Mouse (Mus musculus) T-cell, adult 2 months (primary cell): ENCODE measurements at regions not wholly inside any gene's neighbourhood (a gene's known extent, or its start where the extent isn't known, plus 50 kb on each side); places are given as distances from the start of the nearest gene placed in this dataset.

Experiments used
- DNase-seq: peaks from one replicate; pipeline ENCODE4 v3.0.0; 2022; ENCODE audit warnings: low spot score

GRCm38 (mm10) chr14:99614748-99615147, 316.3 kb downstream of the Klf5 start:
- no peak for DNase-seq

DNA sequence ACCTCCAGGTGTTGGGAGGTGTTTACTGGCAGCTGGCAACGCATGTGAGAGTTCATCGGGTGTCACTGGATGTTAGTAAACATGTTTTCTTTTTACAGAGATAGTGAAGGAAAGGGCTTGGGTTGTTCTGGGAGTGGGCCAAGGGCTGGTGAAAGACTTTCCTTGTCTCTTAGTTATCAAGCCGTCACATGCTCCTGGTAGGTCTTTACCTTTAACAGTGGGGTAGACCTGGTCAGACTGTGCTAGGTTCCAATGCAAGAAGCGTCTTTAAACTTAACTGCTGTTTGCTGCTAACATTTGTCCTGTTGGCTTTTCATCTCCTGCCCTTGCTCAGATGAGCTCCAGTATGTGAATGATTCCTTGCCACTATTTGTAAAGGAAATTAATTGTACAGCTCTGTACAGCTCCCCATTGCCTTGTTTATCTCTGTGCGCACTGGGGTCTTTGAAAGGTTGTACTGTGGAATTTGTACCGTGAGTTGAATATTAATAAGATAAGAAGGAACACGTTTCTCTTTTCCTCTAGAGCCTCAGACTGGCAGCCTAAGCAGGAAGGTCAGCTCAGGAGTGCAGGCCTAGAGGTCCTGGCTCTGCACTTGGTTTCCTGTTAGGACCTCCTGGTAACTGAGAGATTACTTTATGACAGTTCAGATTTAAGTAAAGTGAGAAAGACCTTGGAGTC, 318.3 kb downstream of the Klf5 start:
- DNase-seq = no peak

- DNase-seq = no peak
Measured at GRCm38 (mm10) chr14:99617374-99617773, 318.9 kb downstream of the Klf5 start.

DNA sequence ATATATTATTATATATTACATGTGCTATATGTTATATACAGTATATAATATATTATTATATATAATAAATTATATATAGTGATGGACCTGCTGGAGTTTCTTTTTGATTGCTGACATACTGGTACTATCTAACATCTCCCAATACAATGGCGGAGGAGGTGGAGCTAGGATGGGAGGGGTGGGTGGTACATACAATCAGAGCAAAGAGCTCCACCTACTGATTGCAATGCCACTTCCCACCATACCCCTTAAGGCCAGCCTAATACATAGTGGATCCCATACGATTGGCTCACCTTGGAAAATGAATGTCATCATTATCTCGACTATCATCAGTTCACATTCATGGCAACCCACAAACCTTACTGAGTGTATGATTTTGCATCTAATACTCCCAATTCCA, 323.0 kb downstream of the Klf5 start:
- no peak for DNase-seq

DNA sequence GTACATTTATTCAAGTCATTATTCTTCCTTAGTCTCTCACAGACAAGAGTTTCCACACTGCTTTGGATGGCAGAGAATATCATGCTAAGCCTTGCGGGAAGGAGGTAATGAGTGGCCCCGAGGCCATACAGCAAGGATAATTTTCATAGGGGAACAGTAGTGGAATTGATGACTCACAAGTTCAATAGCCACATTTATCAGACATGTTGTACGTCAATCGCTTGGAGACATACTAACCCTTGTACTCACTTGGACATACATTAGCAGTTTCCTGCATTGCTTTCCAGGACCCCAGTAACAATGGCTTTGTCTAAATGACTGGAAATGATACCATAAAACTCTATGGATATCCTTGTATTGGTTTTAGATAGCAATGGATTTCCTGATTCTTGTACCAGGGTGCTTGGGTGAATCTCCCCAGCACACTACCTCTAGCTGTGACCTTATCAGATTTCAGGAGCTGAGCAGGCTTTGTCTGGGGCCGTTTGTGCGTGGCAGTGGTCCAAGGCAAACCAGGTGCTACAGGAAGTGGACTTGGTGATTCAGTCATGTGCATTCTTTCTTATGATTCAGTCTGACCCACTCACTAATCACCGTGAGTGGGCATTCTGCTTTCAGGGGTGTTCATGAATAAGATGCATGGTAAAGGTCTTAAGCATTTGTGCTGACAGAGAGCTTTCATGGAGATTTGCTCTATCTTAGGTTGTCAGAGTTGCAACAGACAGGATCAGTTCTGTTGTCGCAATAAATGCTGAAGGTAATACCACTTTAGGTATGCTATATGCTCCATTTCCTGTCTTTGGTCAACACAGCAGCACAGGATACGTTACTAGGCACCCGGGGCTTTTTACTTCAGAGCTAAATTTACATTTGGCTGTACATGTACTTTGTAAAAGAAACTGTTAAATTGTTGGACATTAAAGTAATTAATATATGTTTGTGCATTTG, 326.2 kb downstream of the Klf5 start:
- DNase-seq = no peak

- DNase-seq = no peak
Measured at GRCm38 (mm10) chr14:99627615-99628014, 329.1 kb downstream of the Klf5 start.

- DNase-seq = no peak
Measured at GRCm38 (mm10) chr14:99631092-99631491, 332.6 kb downstream of the Klf5 start.

GRCm38 (mm10) chr14:99632444-99632843, 334.0 kb downstream of the Klf5 start:
- DNase-seq = no peak

- no peak for DNase-seq
Measured at GRCm38 (mm10) chr14:99635556-99636150, 337.2 kb downstream of the Klf5 start.

DNA sequence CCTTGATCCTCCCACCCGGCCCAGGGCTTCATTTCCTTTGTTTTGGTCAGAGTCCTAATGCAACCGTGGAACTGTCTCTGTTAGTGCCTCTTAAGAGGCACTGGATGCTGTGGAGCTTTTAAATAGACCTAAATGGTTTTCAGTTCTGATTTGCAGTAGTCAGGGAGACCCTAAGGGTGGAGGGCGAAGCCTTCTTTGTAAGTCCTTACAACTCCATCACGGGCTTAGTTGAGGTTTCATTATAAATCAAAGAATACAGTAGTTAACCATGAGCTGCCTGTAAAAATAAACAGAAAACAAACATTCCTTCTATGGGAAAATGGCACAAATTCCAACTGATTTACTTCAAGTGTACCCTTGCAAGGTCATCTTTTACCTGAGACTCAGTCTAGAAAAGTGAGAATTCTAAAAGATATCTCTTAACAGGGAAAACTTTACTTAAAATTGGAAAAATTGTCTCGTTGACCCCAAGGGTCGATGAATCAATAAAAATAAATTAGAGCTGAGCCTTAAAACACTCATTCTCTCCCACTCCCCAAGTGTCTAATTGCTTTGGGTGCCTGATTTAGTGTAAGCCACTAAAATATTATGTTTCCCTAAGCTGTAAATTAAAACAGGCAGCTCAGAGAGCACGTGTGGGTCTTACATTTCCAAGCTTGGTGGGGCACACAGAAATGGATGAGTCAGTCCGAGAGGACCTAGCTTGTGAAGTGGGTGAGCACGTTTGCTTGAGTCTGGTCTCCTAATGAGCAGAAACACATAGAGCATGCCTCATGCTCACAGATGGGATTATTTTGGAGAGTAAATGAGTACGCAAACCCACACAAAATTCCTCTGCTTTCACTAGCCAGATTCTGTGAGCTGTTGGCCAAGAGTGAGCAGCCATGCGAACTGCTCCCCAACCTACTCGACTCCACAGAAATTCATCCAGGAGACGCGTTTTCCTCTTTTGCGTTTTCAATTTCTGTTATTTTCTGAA, 343.3 kb downstream of the Klf5 start:
- DNase-seq = no peak

DNA sequence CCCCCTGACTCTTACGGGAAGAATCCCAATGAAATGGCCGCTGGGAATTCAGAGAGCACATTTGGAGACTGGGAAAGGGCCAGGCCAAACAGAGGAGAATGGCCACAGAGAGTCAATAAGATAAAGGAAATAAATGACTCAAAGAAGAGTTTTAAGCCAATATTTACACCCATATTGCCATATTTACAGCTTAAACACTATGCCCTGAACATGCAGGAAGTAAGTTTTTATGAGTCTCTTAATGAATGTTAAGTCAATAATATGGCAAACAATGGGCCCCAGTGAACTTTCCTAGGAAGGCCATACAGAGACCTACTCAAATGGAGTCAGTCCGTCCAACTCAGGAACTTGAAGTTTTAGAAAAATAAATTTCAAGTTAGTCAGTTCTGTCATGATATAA, 347.8 kb downstream of the Klf5 start:
- DNase-seq = no peak

- no peak for DNase-seq
Measured at GRCm38 (mm10) chr14:99674399-99674798, 375.9 kb downstream of the Klf5 start.

DNA sequence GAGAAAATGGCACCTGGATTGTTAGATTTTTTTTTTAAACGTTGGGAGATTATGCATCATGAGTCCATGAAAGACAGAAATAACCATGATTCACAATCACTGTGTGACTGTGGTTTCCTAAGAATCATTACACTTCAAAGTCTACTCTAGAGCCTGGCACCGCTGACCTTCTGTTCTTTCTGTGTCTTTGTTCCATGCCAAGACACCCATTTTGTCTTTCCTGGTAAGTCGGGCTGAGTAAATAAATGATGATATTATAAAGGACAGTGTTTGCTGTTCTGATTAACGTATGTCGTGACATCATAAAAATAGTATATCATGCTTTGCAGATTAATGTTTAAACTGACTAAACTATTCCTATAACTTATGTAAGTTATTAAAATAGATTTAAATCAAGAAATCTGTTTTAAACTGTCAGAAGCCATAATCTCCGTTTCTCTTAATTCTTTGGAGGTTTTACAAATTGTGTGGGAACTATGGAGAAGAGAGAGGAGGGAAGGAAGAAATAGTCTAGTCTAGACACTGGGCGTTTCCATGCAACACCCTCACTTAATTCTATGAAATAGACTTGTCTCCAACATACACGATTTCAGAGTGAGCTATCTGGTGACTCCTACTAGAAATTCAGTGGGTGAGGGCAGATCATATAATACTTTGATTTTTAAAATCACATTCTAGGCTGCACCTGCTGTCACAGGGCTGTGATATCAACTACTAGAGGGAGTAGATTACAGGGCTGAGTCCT, 388.7 kb downstream of the Klf5 start:
- DNase-seq = no peak

DNA sequence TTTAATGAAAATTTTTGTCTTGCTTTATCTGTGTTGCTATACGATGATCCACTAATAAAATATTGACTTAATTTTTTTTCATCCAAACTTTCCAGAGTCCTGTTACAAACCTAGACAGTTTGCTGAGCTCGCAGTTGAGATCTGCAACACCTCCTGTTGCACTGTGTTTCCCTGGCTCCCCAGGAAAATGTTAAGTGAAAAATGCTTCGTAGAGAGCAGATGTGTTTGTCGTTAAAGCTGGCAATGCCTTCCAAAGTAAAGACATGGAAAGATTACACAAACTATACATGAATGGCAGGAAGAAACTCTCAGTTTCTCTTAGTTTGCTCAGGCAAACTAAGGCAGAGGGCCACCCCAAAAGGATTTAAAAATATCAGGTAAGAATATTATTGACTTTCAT, 389.9 kb downstream of the Klf5 start:
- DNase-seq = no peak

DNA sequence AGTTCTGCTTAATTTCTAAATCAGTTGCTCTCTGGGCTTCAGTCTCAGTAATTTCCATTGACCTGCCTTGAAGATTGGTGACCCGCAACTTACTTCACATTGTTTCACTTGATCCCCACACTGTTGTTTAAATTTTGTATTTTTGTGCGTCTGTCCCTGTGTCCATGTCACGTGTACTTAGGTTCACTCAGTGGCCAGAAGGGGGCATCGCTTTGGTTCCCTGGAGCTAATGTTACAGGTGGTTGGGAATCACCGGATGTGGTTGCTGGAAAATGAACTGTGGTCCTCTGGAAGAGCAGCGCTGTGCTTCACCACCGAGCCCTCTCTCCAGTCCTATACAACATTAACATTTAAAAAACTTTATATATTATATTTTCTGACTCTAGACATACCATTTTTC, 397.8 kb downstream of the Klf5 start:
- no peak for DNase-seq

- DNase-seq = no peak
Measured at GRCm38 (mm10) chr14:99699545-99699944, 401.1 kb downstream of the Klf5 start.

DNA sequence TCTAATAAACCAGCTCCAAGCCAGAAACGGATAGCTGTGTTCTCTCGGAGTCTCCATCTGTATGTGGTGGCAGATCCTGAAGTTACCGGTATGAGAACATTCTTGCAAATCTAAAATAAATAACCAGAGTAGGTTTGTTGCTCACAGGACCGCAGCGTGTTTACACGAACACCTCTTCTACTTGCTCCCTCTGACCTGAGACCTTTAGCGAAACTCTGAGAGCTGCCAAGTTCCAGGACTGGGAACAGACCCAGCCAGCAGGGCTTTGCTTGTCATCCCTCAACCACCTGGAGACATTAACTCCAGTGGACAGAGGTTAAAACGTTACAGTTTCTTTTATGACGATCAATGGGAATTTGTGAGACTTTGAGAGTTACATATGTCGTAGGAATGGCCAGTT, 407.5 kb downstream of the Klf5 start:
- no peak for DNase-seq

GRCm38 (mm10) chr14:99708066-99708465, 409.6 kb downstream of the Klf5 start:
- DNase-seq = no peak

DNA sequence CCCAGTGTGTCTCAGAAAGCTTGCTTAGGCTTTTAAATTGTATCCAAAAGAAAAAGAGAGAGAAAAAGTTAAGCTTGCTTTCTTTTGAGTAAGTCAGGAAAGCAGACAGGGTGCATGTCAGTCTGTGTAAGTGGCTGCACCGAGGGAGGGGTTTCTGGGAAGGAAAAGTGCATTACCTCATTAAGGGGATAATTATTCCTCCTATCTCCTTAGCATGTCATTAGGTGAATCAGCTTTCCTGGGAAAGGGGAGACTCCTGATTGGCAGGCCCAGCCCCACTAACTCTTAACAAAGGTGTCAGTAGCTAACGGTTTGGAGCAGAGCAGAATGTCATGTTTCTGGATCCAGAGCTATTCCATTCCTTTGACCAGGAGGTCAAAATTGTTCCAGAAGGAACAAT, 411.3 kb downstream of the Klf5 start:
- no peak for DNase-seq

- no peak for DNase-seq
Measured at GRCm38 (mm10) chr14:99710656-99711177, 412.2 kb downstream of the Klf5 start.

GRCm38 (mm10) chr14:99712624-99713023, 414.1 kb downstream of the Klf5 start:
- DNase-seq = no peak
